Mouse (Mus musculus): ENCODE measurements at regions not wholly inside any gene's neighbourhood (a gene's known extent, or its start where the extent isn't known, plus 50 kb on each side); places are given as distances from the start of the nearest gene placed in this dataset.
A peak's percentile ranks its signal among the peaks of the same experiment; 100 is the strongest.
"Not testable (repeated sequence)": the region's sequence is repeated elsewhere in the genome, so short reads cannot be mapped to it uniquely, and the experiment has no call there.

- DNase-seq (ENCODE audit: low spot score in 2 of 2): no peak
Observed at GRCm38 (mm10) chr3:133664914-133665313, 120.0 kb upstream of the Tet2 start.

GRCm38 (mm10) chr3:133665425-133666317, 120.7 kb upstream of the Tet2 start:
- no peak for DNase-seq (ENCODE audit: low spot score in 2 of 2)

GRCm38 (mm10) chr3:133672742-133673447, 128.0 kb upstream of the Tet2 start:
- peak; percentile 43 to 62 for DNase-seq (ENCODE audit: low spot score in 2 of 2)

GRCm38 (mm10) chr3:133677892-133678291, 133.0 kb upstream of the Tet2 start:
- no peak for DNase-seq (ENCODE audit: low spot score in 2 of 2)

GRCm38 (mm10) chr3:133679891-133680290, 135.0 kb upstream of the Tet2 start:
- DNase-seq (ENCODE audit: low spot score in 2 of 2): no peak

GRCm38 (mm10) chr3:133680343-133680742, 135.4 kb upstream of the Tet2 start:
- DNase-seq (ENCODE audit: low spot score in 2 of 2): no peak

GRCm38 (mm10) chr3:133680805-133681204, 135.9 kb upstream of the Tet2 start:
- no peak for DNase-seq (ENCODE audit: low spot score in 2 of 2)

GRCm38 (mm10) chr3:133684196-133684743, 139.3 kb upstream of the Tet2 start:
- DNase-seq (ENCODE audit: low spot score in 2 of 2): no peak

GRCm38 (mm10) chr3:133684747-133685146, 139.8 kb upstream of the Tet2 start:
- DNase-seq (ENCODE audit: low spot score in 2 of 2): no peak

- no peak for DNase-seq (ENCODE audit: low spot score in 2 of 2)
Observed at GRCm38 (mm10) chr3:133685393-133685792, 140.5 kb upstream of the Tet2 start.

GRCm38 (mm10) chr3:133694057-133694456, 149.1 kb upstream of the Tet2 start:
- peak; percentile 20 to 38 for DNase-seq (ENCODE audit: low spot score in 2 of 2)

GRCm38 (mm10) chr3:133696122-133696521, 151.2 kb upstream of the Tet2 start:
- DNase-seq (ENCODE audit: low spot score in 2 of 2): no peak

GRCm38 (mm10) chr3:133704849-133705248, 159.9 kb upstream of the Tet2 start:
- not testable (repeated sequence) for DNase-seq (ENCODE audit: low spot score in 2 of 2)

GRCm38 (mm10) chr3:133711518-133711917, 166.6 kb upstream of the Tet2 start:
- DNase-seq (ENCODE audit: low spot score in 2 of 2): no peak

- no peak for DNase-seq (ENCODE audit: low spot score in 2 of 2)
Observed at GRCm38 (mm10) chr3:133722550-133723290, 177.8 kb upstream of the Tet2 start.

GRCm38 (mm10) chr3:133726831-133727230, 181.9 kb upstream of the Tet2 start:
- DNase-seq (ENCODE audit: low spot score in 2 of 2): no peak

- no peak for DNase-seq (ENCODE audit: low spot score in 2 of 2)
Observed at GRCm38 (mm10) chr3:133735603-133736002, 190.7 kb upstream of the Tet2 start.

GRCm38 (mm10) chr3:133738936-133739335, 194.0 kb upstream of the Tet2 start:
- DNase-seq (ENCODE audit: low spot score in 2 of 2): no peak

- no peak for DNase-seq (ENCODE audit: low spot score in 2 of 2)
Observed at GRCm38 (mm10) chr3:133744552-133745118, 199.7 kb upstream of the Tet2 start.

- DNase-seq (ENCODE audit: low spot score in 2 of 2): no peak
Observed at GRCm38 (mm10) chr3:133748756-133749737, 204.1 kb upstream of the Tet2 start.
